15 mouse cellular contexts compared by ENCODE assay signal in genomic region chr4:105972736-105973135, GRCm38 (mm10).
"Had no signal": no experiment of that assay in that cellular context is flagged by ENCODE, and none has a peak within 500 bp of the region (broad histone marks: within the 10 kb centered on the region; RNA-seq: fewer than 3 reads in every experiment).

No protein-coding gene starts in this region.

- H3K4me3 ChIP-seq: neural tube, embryonic 15.5 days; stomach, embryonic 15.5 days had no signal

- H3K9me3 ChIP-seq: neural tube, embryonic 15.5 days; stomach, embryonic 15.5 days had no signal

- H3K36me3 ChIP-seq: neural tube, embryonic 15.5 days; stomach, embryonic 15.5 days had no signal

- H3K4me1 ChIP-seq: neural tube, embryonic 15.5 days; stomach, embryonic 15.5 days had no signal

- H3K27ac ChIP-seq: neural tube, embryonic 15.5 days; stomach, embryonic 15.5 days; stomach, postnatal 0 days had no signal

- H3K27me3 ChIP-seq: neural tube, embryonic 15.5 days; stomach, embryonic 15.5 days had no signal

- DNase-seq: retina, postnatal 1 day; right cerebral cortex, adult 18-20 months; right cerebral cortex, postnatal 14 days; right cerebral cortex, postnatal 25 days; right cerebral cortex, postnatal 4 days; spleen, adult 18-20 months; thymus, adult 18-20 months; thymus, adult 2 months; thymus, postnatal 14 days; thymus, postnatal 25 days; thymus, postnatal 36 days; thymus, postnatal 4 days had no signal
